Mouse (Mus musculus): Measurements from ENCODE around the gene Ugt1a6a. TPM values are rescaled to one million over a fixed set of nuclear protein-coding genes. Genes with fewer than 3 reads are reported as not detected.

Ugt1a6a gene
- polyA plus RNA-seq, 1 experiment from 2014 or later = 23.8 TPM

Other genes starting within 250 kb of the Ugt1a6a start
- gene Usp40, start 126.3 kb upstream of the Ugt1a6a start, polyA plus RNA-seq (2014; fragmentation: Nextera tagmentation; extraction: Ambion mirVana) = 41.9 and 43.9 TPM in 2 replicates
- not detected in 2 replicates for gene Ugt1a10, start 79.4 kb upstream of the Ugt1a6a start, polyA plus RNA-seq (2014; fragmentation: Nextera tagmentation; extraction: Ambion mirVana)
- gene Ugt1a9, start 64.0 kb upstream of the Ugt1a6a start, polyA plus RNA-seq (2014; fragmentation: Nextera tagmentation; extraction: Ambion mirVana) = 0.46 and 0.67 TPM in 2 replicates
- not detected in 2 replicates for gene Ugt1a8, start 47.0 kb upstream of the Ugt1a6a start, polyA plus RNA-seq (2014; fragmentation: Nextera tagmentation; extraction: Ambion mirVana)
- gene Ugt1a7c, start 39.7 kb upstream of the Ugt1a6a start, polyA plus RNA-seq (2014; fragmentation: Nextera tagmentation; extraction: Ambion mirVana) = 3.0 and 4.7 TPM in 2 replicates
- 2.0 and 3.0 TPM in 2 replicates for gene Ugt1a6b, start 31.6 kb upstream of the Ugt1a6a start, polyA plus RNA-seq (2014; fragmentation: Nextera tagmentation; extraction: Ambion mirVana)
- 0.28 TPM in 1 of 2 replicates, not detected in the other for gene Ugt1a5, start 31.2 kb downstream of the Ugt1a6a start, polyA plus RNA-seq (2014; fragmentation: Nextera tagmentation; extraction: Ambion mirVana)
- gene Ugt1a2, start 65.8 kb downstream of the Ugt1a6a start, polyA plus RNA-seq (2014; fragmentation: Nextera tagmentation; extraction: Ambion mirVana) = 0.28 and 0.69 TPM in 2 replicates
- gene Dnajb3, start 71.0 kb downstream of the Ugt1a6a start, polyA plus RNA-seq (2014; fragmentation: Nextera tagmentation; extraction: Ambion mirVana) = 8.7 and 9.4 TPM in 2 replicates
- gene Ugt1a1, start 77.2 kb downstream of the Ugt1a6a start, polyA plus RNA-seq (2014; fragmentation: Nextera tagmentation; extraction: Ambion mirVana) = 0.33 and 1.3 TPM in 2 replicates
- gene Mroh2a, start 92.2 kb downstream of the Ugt1a6a start, polyA plus RNA-seq (2014; fragmentation: Nextera tagmentation; extraction: Ambion mirVana) = 1.7 and 1.9 TPM in 2 replicates
- gene Hjurp, start 142.8 kb downstream of the Ugt1a6a start, polyA plus RNA-seq (2014; fragmentation: Nextera tagmentation; extraction: Ambion mirVana) = 202 and 211 TPM in 2 replicates
- gene Trpm8, start 142.9 kb downstream of the Ugt1a6a start, polyA plus RNA-seq (2014; fragmentation: Nextera tagmentation; extraction: Ambion mirVana) = not detected in 2 replicates

Data from stomach, embryonic 14.5 days (tissue).